Mouse (Mus musculus) limb, embryonic 12.5 days (tissue): ENCODE measurements around the gene Ctcfl. TPM values are rescaled to one million over a fixed set of nuclear protein-coding genes. Genes with fewer than 3 reads are reported as not detected.
"Not testable (repeated sequence)": the region's sequence is repeated elsewhere in the genome, so short reads cannot be mapped to it uniquely, and the experiment has no call there.

Experiments
- ATAC-seq: fragments of 200-750 bp; cut with Nextera tagmentation; 2 replicates; pipeline ENCODE4 v1.8.0; 2017; ENCODE audit warnings: low read depth, moderate TSS enrichment; ENCODE audit not compliant: insufficient number of reproducible peaks, insufficient read depth, low FRiP score, low TSS enrichment
- H3K27ac ChIP-seq: fragments of 300-500 bp; sonication (generic); 2 replicates; pipeline ENCODE4 v1.5.1; 2016; ENCODE audit warnings: mild to moderate bottlenecking, moderate library complexity
- H3K27me3 ChIP-seq: fragments of 300-500 bp; sonication (generic); 2 replicates; pipeline ENCODE4 v1.6.1; 2016; ENCODE audit warnings: mild to moderate bottlenecking, moderate library complexity
- H3K36me3 ChIP-seq: fragments of 300-500 bp; sonication (generic); 2 replicates; pipeline ENCODE4 v1.6.1; 2016; ENCODE audit warnings: mild to moderate bottlenecking, moderate library complexity
- H3K4me1 ChIP-seq: fragments of 300-500 bp; sonication (generic); replicated peaks from 2 replicates; pipeline ENCODE4 v1.6.1; 2016
- H3K4me2 ChIP-seq: fragments of 300-500 bp; sonication (generic); 2 replicates; pipeline ENCODE4 v1.6.1; 2016; ENCODE audit warnings: mild to moderate bottlenecking, moderate library complexity
- H3K4me3 ChIP-seq: fragments of 300-500 bp; sonication (generic); replicated peaks from 2 replicates; pipeline ENCODE4 v1.5.1; 2016; ENCODE audit warnings: mild to moderate bottlenecking
- H3K9ac ChIP-seq: fragments of 300-500 bp; sonication (generic); replicated peaks from 2 replicates; pipeline ENCODE4 v1.6.1; 2016; ENCODE audit warnings: mild to moderate bottlenecking, moderate library complexity
- H3K9me3 ChIP-seq: fragments of 300-500 bp; sonication (generic); 2 replicates; pipeline ENCODE4 v1.6.1; 2016; ENCODE audit warnings: mild to moderate bottlenecking, moderate library complexity
- WGBS: fragments of 180-500 bp; shearing (Covaris S2); methylation state at CpG from one replicate; pipeline ENCODE4 v1.1.7; 2016; 5-methylcytosine and 5-hydroxymethylcytosine counted together
- polyA plus RNA-seq: library from polyadenylated mRNA; unstranded; fragments of >200 nt; fragmentation: Nextera tagmentation; extraction: Ambion mirVana; gene quantifications from 2 replicates; pipeline ENCODE4 v1.2.1, GENCODE M21; 2016

Gene Ctcfl
- polyA plus RNA-seq, 1 experiment from 2014 or later: 0.13 TPM

DNA sequence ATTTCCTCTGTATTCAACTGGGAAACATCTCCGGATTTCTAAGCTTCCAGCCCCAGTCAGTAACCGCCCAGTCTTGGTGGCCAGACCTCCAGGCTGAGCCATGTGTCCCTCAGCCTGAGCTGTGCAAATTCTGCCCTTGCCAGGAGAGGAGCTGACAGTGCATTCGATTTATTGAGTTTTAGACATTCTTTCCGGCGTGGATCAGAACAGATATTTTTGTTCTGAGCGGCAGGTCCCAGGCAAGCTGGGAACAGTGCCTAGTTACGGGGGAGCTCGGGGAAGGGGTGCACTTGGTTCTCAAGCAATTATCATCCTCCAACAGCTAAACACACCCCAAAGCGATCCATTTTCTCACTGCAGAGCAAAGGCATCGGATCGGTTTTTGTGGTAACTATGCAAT is 24.3 kb upstream of the Ctcfl start:
- no peak for ATAC-seq
- Histone ChIP-seq H3K4me2 (no peak overlapping the region), H3K36me3 (no peaks in the 10 kb centered on the region), H3K27ac (peak overlapping the region; percentile 7; the same call in 1 of the 2 replicates), H3K4me1 (peaks cover 19% of the 10 kb centered on the region), H3K9me3 (no peaks in the 10 kb centered on the region), H3K9ac (no peak overlapping the region), H3K4me3 (no peak overlapping the region), H3K27me3 (no peaks in the 10 kb centered on the region; the same call in 1 of the 2 replicates)
- WGBS: 56% methylated on average over 11 of the region's 11 CpGs

GRCm38 (mm10) chr2:173138323-173139239 is 19.3 kb upstream of the Ctcfl start:
- no peak overlapping the region for H3K27ac ChIP-seq
- WGBS: 63% methylated on average over 15 of the region's 15 CpGs

DNA sequence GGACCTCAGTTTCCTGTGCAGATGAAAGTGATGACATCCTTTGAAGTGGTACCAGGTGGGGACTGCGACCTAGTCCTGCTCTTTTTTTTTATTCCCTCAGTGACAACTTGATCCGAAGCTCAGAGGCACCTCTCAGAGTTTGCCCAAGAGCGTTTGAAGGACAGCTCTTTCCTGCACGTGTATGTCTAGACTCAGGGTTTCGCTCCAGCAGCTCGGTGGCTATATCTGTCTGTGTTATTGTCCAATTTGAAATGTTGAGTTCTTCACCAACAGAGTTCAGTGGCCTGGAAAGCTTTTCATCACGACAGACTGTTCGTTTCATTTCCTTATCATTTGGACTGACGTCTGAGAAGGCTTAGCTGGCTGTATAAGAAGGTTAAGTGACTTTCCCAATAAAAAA is 15.4 kb upstream of the Ctcfl start:
- Histone ChIP-seq H3K9ac (no peak overlapping the region), H3K27ac (no peak overlapping the region), H3K9me3 (no peaks in the 10 kb centered on the region), H3K36me3 (no peaks in the 10 kb centered on the region), H3K4me1 (0 out of 2 replicates have a peak, but pooled peaks cover 8% of the 10 kb centered on the region), H3K4me3 (no peak overlapping the region), H3K4me2 (no peak overlapping the region), H3K27me3 (no peaks in the 10 kb centered on the region)
- WGBS: 64% methylated on average over 9 of the region's 9 CpGs
- no peak for ATAC-seq

More at GRCm38 (mm10) chr2:173138323-173139239, 19.3 kb upstream of the Ctcfl start:
- H3K27me3 ChIP-seq: no peaks in the 10 kb centered on the region
- H3K36me3 ChIP-seq: no peaks in the 10 kb centered on the region
- H3K9me3 ChIP-seq: no peaks in the 10 kb centered on the region
- no peak overlapping the region for H3K4me2 ChIP-seq
- no peak overlapping the region for H3K9ac ChIP-seq
- ATAC-seq: no peak
- H3K4me1 ChIP-seq: peaks cover 14% of the 10 kb centered on the region; the same call in 1 of the 2 replicates
- H3K4me3 ChIP-seq: no peak overlapping the region

- no peak for ATAC-seq
- 87% methylated on average over 8 of the region's 8 CpGs for WGBS
- Histone ChIP-seq H3K36me3 (no peaks in the 10 kb centered on the region), H3K27me3 (no peaks in the 10 kb centered on the region), H3K4me3 (no peak overlapping the region), H3K9ac (no peak overlapping the region), H3K9me3 (no peaks in the 10 kb centered on the region), H3K4me1 (no peaks in the 10 kb centered on the region), H3K27ac (no peak overlapping the region), H3K4me2 (no peak overlapping the region)
Observed at GRCm38 (mm10) chr2:173132794-173133300, 13.5 kb upstream of the Ctcfl start.

- Histone ChIP-seq H3K4me3 (no peak overlapping the region), H3K27me3 (no peaks in the 10 kb centered on the region), H3K4me1 (no peaks in the 10 kb centered on the region), H3K9ac (no peak overlapping the region), H3K36me3 (no peaks in the 10 kb centered on the region), H3K27ac (no peak overlapping the region), H3K4me2 (no peak overlapping the region), H3K9me3 (peaks cover under 1% of the 10 kb centered on the region; the same call in 1 of the 2 replicates)
- WGBS: 87% methylated on average over 13 of the region's 13 CpGs
- no peak for ATAC-seq
Observed at GRCm38 (mm10) chr2:173132262-173132661, 12.9 kb upstream of the Ctcfl start.

DNA sequence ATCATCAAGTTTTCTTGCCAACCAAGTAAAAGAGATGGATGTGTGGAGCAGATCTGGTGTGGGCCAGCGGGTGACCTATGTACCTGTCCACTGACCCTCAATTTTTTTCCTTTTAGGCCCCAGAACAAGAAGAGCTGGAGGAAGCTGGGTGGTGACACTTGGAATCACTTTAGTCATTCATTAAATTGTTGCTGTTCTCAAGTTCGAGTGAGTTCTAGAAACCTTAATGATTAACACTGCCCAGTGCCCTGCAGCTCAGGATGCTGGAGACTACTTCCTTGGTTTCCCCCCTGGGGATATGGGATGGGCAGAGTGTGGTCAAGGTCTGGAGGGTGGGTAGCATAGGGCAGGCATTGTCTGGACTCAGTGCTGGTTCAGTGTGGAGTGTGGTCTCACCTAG is 9.8 kb upstream of the Ctcfl start:
- Histone ChIP-seq H3K4me2 (no peak overlapping the region), H3K9ac (no peak overlapping the region), H3K36me3 (no peaks in the 10 kb centered on the region), H3K27ac (no peak overlapping the region), H3K4me1 (no peaks in the 10 kb centered on the region), H3K27me3 (no peaks in the 10 kb centered on the region), H3K9me3 (peaks cover 7% of the 10 kb centered on the region; the same call in 1 of the 2 replicates), H3K4me3 (no peak overlapping the region)
- ATAC-seq: no peak
- WGBS: 79% methylated on average over 2 of the region's 2 CpGs

GRCm38 (mm10) chr2:173126386-173126785 is 7.1 kb upstream of the Ctcfl start:
- no peak for ATAC-seq

DNA sequence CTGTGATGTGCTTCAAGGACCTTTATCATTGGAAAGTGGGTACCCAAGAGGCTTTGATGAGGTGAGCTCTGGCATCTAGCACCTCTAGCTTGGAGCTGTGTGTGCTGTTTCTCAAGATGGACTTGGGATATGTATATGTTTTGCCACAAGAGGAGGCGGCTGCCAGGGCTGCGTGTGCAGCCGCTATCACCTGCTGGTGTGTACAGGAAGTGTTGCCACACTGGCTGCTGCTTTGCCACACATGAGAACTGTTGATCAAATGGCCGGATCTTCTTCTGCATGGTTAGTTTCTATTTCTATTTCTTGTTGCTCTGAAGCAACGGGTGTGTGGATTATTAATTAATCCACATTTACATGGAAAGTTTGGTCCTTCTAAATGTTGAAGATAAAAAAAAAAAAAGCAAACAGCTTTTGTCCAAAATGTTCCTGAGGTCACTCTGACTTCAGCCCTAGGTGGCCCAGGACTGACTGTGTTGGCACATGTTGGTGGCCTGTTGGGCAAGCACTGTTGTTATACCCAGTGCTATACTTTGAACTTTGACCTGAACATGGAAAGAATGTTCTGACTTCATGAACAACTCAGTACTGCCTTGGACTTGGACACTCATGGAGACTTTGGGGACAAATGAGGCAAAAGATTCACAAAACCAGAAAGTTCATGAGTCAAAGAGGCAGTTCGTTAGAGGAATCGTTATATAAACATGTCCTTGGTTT is 4.9 kb upstream of the Ctcfl start:
- no peak overlapping the region for H3K4me2 ChIP-seq
- ATAC-seq: no peak
- peaks cover 7% of the 10 kb centered on the region; the same call in 1 of the 2 replicates for H3K9me3 ChIP-seq
- H3K27ac ChIP-seq: no peak overlapping the region
- H3K36me3 ChIP-seq: no peaks in the 10 kb centered on the region
- no peaks in the 10 kb centered on the region for H3K4me1 ChIP-seq
- WGBS: 91% methylated on average over 7 of the region's 7 CpGs
- H3K4me3 ChIP-seq: no peak overlapping the region
- H3K9ac ChIP-seq: no peak overlapping the region
- H3K27me3 ChIP-seq: peaks cover 3% of the 10 kb centered on the region; the same call in 1 of the 2 replicates

More at GRCm38 (mm10) chr2:173126386-173126785, 7.1 kb upstream of the Ctcfl start:
- Histone ChIP-seq H3K9me3 (peaks cover 7% of the 10 kb centered on the region; the same call in 1 of the 2 replicates), H3K4me1 (no peaks in the 10 kb centered on the region), H3K9ac (no peak overlapping the region), H3K4me3 (no peak overlapping the region), H3K4me2 (no peak overlapping the region), H3K36me3 (no peaks in the 10 kb centered on the region), H3K27me3 (no peaks in the 10 kb centered on the region), H3K27ac (no peak overlapping the region)
- 75% methylated on average over 4 of the region's 4 CpGs for WGBS

DNA sequence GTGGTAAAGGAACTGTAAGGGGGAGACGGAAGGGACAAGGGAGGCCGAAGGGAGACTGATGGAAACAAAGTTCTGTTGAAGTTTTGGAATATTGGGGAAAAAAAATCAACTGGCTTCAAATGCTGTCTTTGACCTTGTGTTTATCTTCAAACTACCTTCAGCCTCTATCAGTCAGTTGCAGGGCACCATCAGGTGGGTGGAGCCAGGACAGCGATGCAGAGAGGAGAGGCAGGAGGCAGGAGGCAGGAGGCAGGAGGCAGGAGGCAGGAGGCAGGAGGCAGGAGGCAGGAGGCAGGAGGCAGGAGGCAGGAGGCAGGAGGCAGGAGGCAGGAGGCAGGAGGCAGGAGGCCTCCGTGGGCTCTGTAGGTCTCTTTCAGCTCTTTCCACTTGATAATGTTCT is 792 bp upstream of the Ctcfl start:
- H3K4me3 ChIP-seq: not testable (repeated sequence)

DNA sequence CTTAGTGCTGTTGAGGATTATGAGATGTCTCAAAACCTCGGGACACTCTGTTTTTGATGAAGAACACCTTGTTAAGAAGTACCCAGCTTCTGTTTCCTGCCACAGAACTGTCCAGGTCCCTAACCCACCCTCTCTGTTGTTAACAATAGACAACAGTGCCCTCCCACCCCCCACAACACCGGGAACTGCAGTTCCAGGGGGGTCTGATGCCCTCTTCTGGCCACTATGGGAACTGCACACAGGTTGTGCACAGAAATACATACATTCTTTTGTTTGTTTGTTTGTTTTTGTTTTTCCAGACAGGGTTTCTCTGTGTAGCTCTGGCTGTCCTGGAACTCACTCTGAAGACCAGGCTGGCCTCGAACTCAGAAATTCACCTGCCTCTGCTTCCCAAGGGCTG is 5.5 kb downstream of the Ctcfl start:
- not testable (repeated sequence) for H3K27ac ChIP-seq, H3K4me3 ChIP-seq, H3K4me1 ChIP-seq, H3K9ac ChIP-seq, H3K27me3 ChIP-seq, ATAC-seq, H3K4me2 ChIP-seq, H3K36me3 ChIP-seq
- 74% methylated on average over 3 of the region's 3 CpGs for WGBS
- peaks cover 14% of the 10 kb centered on the region; the same call in 1 of the 2 replicates for H3K9me3 ChIP-seq

More for the DNA sequence above, 792 bp upstream of the Ctcfl start:
- not testable (repeated sequence) for H3K4me1 ChIP-seq, H3K9ac ChIP-seq, H3K27me3 ChIP-seq, H3K27ac ChIP-seq, H3K4me2 ChIP-seq, H3K36me3 ChIP-seq, ATAC-seq, H3K9me3 ChIP-seq
- 73% methylated on average over 4 of the region's 4 CpGs for WGBS

DNA sequence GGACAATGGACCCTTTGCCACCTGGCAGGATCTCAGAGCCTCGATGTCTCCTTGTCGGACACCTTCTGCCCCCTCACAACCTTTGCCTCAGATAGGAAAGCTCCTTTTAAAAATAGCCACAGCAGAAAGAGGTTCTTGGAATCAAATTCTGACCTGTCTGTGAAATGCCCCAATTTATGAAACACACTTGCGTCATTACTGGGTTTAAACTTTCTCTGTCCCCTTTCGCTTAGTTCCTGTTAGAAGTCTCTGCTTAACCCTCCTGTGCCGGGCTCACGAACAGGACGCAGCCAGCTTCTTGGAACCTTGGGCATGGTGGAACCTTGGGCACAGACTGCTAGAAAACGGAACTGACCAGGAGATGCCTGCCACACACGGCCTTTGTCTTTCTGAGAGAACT is 8.8 kb downstream of the Ctcfl start:
- no peaks in the 10 kb centered on the region for H3K4me1 ChIP-seq
- H3K9me3 ChIP-seq: peaks cover 12% of the 10 kb centered on the region; the same call in 1 of the 2 replicates
- H3K4me3 ChIP-seq: no peak overlapping the region
- peaks cover 10% of the 10 kb centered on the region for H3K27me3 ChIP-seq
- ATAC-seq: no peak
- no peaks in the 10 kb centered on the region for H3K36me3 ChIP-seq
- H3K4me2 ChIP-seq: no peak overlapping the region
- H3K9ac ChIP-seq: no peak overlapping the region
- WGBS: 88% methylated on average over 9 of the region's 9 CpGs
- no peak overlapping the region for H3K27ac ChIP-seq
